Mouse (Mus musculus) kidney, adult 2 months (tissue): ENCODE results near the gene Zfp691. TPM values are rescaled to one million over a fixed set of nuclear protein-coding genes. Genes with fewer than 3 reads are reported as not detected.
A peak's percentile ranks its signal among the peaks of the same experiment; 100 is the strongest.

Source experiments
- DNase-seq: peaks from one replicate; pipeline ENCODE4 v3.0.0; 2021
- H3K27ac ChIP-seq: fragments of 200-500 bp; 2 replicates; pipeline ENCODE4 v1.5.1; 2012; ENCODE audit warnings: low read depth, low read length, control low read depth, inconsistent platforms; ENCODE audit not compliant: insufficient read depth
- H3K27me3 ChIP-seq: fragments of 200-500 bp; replicated peaks from 2 replicates; pipeline ENCODE4 v1.6.1; 2012; ENCODE audit warnings: mild to moderate bottlenecking, moderate library complexity, low read length, inconsistent platforms; ENCODE audit not compliant: control insufficient read depth, insufficient read depth
- H3K36me3 ChIP-seq: fragments of 200-500 bp; 2 replicates; pipeline ENCODE4 v1.6.1; 2012; ENCODE audit warnings: mild to moderate bottlenecking, moderate library complexity, low read length, inconsistent platforms; ENCODE audit not compliant: control insufficient read depth, insufficient read depth
- H3K4me1 ChIP-seq: fragments of 200-500 bp; 2 replicates; pipeline ENCODE4 v1.6.1; 2011; ENCODE audit warnings: low read length; ENCODE audit not compliant: control insufficient read depth, insufficient read depth
- H3K4me3 ChIP-seq: fragments of 200-500 bp; 2 replicates; pipeline ENCODE4 v1.5.1; 2011; ENCODE audit warnings: mild to moderate bottlenecking, low read depth, low read length, control low read depth; ENCODE audit not compliant: insufficient read depth
- CTCF ChIP-seq: fragments of 200-500 bp; conservative IDR thresholded peaks from 2 replicates; pipeline ENCODE4 v1.5.1; 2011; ENCODE audit warnings: low read depth, mild to moderate bottlenecking, control low read depth, low read length, moderate library complexity, mixed read lengths; ENCODE audit not compliant: insufficient read depth, insufficient read length
- POLR2A ChIP-seq: fragments of 200-500 bp; IDR thresholded peaks from one replicate; pipeline ENCODE4 v1.6.1; 2011; ENCODE audit warnings: low read depth, low read length, control low read depth
- WGBS: fragments of 180-500 bp; shearing (Covaris S2); methylation state at CpG from one replicate; pipeline ENCODE4 v1.1.7; 2018; 5-methylcytosine and 5-hydroxymethylcytosine counted together
- polyA plus RNA-seq: library from polyadenylated mRNA; depleted of rRNA; stranded (reverse); fragments of >200 nt; gene quantifications from 2 replicates; pipeline ENCODE4 v1.2.3, GENCODE M21; 2012; rRNA removed

The Zfp691 gene
- polyA plus RNA-seq, 1 experiment: 19.3 TPM

GRCm38 (mm10) chr4:119125577-119126270 is 48.3 kb downstream of the Zfp691 start:
- H3K36me3 ChIP-seq: no peaks in the 10 kb centered on the region
- no peak for DNase-seq
- 0 out of 2 replicates have a peak, but pooled peaks cover 4% of the 10 kb centered on the region for H3K4me1 ChIP-seq
- H3K27ac ChIP-seq: no peak overlapping the region
- H3K4me3 ChIP-seq: no peak overlapping the region
- WGBS: 73% methylated on average over 9 of the region's 9 CpGs
- no peaks in the 10 kb centered on the region for H3K27me3 ChIP-seq
- TF ChIP-seq CTCF: no peak
- no peak for TF ChIP-seq POLR2A

- no peak for TF ChIP-seq POLR2A
- no peak for TF ChIP-seq CTCF
- H3K27ac ChIP-seq: no peak overlapping the region
- H3K36me3 ChIP-seq: no peaks in the 10 kb centered on the region
- no peak overlapping the region for H3K4me3 ChIP-seq
- WGBS: 82% methylated on average over 2 of the region's 2 CpGs
- 0 out of 2 replicates have a peak, but pooled peaks cover 5% of the 10 kb centered on the region for H3K4me1 ChIP-seq
- DNase-seq: no peak
- H3K27me3 ChIP-seq: no peaks in the 10 kb centered on the region
Observed at GRCm38 (mm10) chr4:119124771-119125273, 49.2 kb downstream of the Zfp691 start.

- H3K4me3 ChIP-seq: no peak overlapping the region
- DNase-seq: peak; percentile 93
- TF ChIP-seq CTCF (no peak), POLR2A (no peak)
- H3K27ac ChIP-seq: peak overlapping the region; percentile 42; the same call in 1 of the 2 replicates
- H3K27me3 ChIP-seq: no peaks in the 10 kb centered on the region
- H3K36me3 ChIP-seq: no peaks in the 10 kb centered on the region
- H3K4me1 ChIP-seq: 0 out of 2 replicates have a peak, but pooled peaks cover 17% of the 10 kb centered on the region
- WGBS: 28% methylated on average over 4 of the region's 4 CpGs
Observed at GRCm38 (mm10) chr4:119121249-119121648, 52.7 kb downstream of the Zfp691 start.

- peak; percentile 50 for DNase-seq
- H3K27ac ChIP-seq: peak overlapping the region; percentile 87
- WGBS: 67% methylated on average over 6 of the region's 6 CpGs
- TF ChIP-seq CTCF (no peak), POLR2A (no peak)
- no peaks in the 10 kb centered on the region for H3K27me3 ChIP-seq
- H3K4me1 ChIP-seq: peaks cover 25% of the 10 kb centered on the region; the same call in 1 of the 2 replicates
- H3K4me3 ChIP-seq: no peak overlapping the region
- H3K36me3 ChIP-seq: no peaks in the 10 kb centered on the region
Observed at GRCm38 (mm10) chr4:119120095-119120494, 53.9 kb downstream of the Zfp691 start.

Other genes with a start within 250 kb of the Zfp691 start
- gene Olfr1328, start 235.6 kb downstream of the Zfp691 start, polyA plus RNA-seq: not detected in 2 replicates
- not detected in 2 replicates for gene Lao1, start 212.6 kb downstream of the Zfp691 start, polyA plus RNA-seq
- gene Slc2a1, start 65.5 kb downstream of the Zfp691 start, polyA plus RNA-seq: 78.4 and 89.6 TPM in 2 replicates
- 0.04 and 0.08 TPM in 2 replicates for gene Ermap, start 15.8 kb upstream of the Zfp691 start, polyA plus RNA-seq
- gene Svbp, start 21.1 kb upstream of the Zfp691 start, polyA plus RNA-seq: 29.2 and 35.4 TPM in 2 replicates
- gene Tmem269, start 44.0 kb upstream of the Zfp691 start, polyA plus RNA-seq: 0.13 and 0.29 TPM in 2 replicates
- gene AU022252, start 58.5 kb upstream of the Zfp691 start, polyA plus RNA-seq: 9.9 and 11.8 TPM in 2 replicates
- 16.0 and 18.0 TPM in 2 replicates for gene P3h1, start 58.7 kb upstream of the Zfp691 start, polyA plus RNA-seq
- gene Cldn19, start 81.2 kb upstream of the Zfp691 start, polyA plus RNA-seq: 83.6 and 95.0 TPM in 2 replicates
- 202 and 242 TPM in 2 replicates for gene Ybx1, start 120.4 kb upstream of the Zfp691 start, polyA plus RNA-seq
- 7.1 and 11.2 TPM in 2 replicates for gene Ppih, start 146.4 kb upstream of the Zfp691 start, polyA plus RNA-seq
- gene Ccdc30, start 241.3 kb upstream of the Zfp691 start, polyA plus RNA-seq: 2.0 and 2.9 TPM in 2 replicates
- gene Ppcs, start 248.2 kb upstream of the Zfp691 start, polyA plus RNA-seq: 27.8 and 28.5 TPM in 2 replicates
- 1.9 and 3.5 TPM in 2 replicates for gene Zmynd12, start 248.6 kb upstream of the Zfp691 start, polyA plus RNA-seq